Mouse (Mus musculus) G1E (cell line): Measurements from ENCODE around the gene Stambpl1.

Experiments used
- CTCF ChIP-seq: IDR thresholded peaks from 2 replicates; pipeline ENCODE4 v1.5.1; 2012; ENCODE audit warnings: low read depth, low read length, inconsistent platforms, mixed read lengths
- GATA1 ChIP-seq: IDR thresholded peaks from 2 replicates; pipeline ENCODE4 v1.6.1; 2012; ENCODE audit warnings: borderline replicate concordance, low read length, inconsistent platforms, mixed read lengths

- TF ChIP-seq CTCF (no peak), GATA1 (no peak)
Measured at GRCm38 (mm10) chr19:34240273-34241039, 48.4 kb downstream of the Stambpl1 start.
